Mouse (Mus musculus) intestine, postnatal 0 days (tissue): Measurements from ENCODE around the gene Gsto1. TPM values are rescaled to one million over a fixed set of nuclear protein-coding genes. Genes with fewer than 3 reads are reported as not detected.

Experiments
- ATAC-seq: fragments of 200-750 bp; cut with Nextera tagmentation; 2 replicates; pipeline ENCODE4 v1.8.0; 2017; ENCODE audit warnings: mild to moderate bottlenecking, moderate TSS enrichment, moderate library complexity
- H3K27ac ChIP-seq: fragments of 300-500 bp; sonication (generic); 2 replicates; pipeline ENCODE4 v1.5.1; 2014; ENCODE audit warnings: mild to moderate bottlenecking, low read depth, low read length, moderate library complexity
- H3K27me3 ChIP-seq: fragments of 300-500 bp; sonication (generic); replicated peaks from 2 replicates; pipeline ENCODE4 v1.6.1; 2014; ENCODE audit warnings: low read length, mixed read lengths; ENCODE audit not compliant: control insufficient read depth, insufficient read depth
- H3K36me3 ChIP-seq: fragments of 300-500 bp; sonication (generic); 2 replicates; pipeline ENCODE4 v1.6.1; 2014; ENCODE audit warnings: mild to moderate bottlenecking, moderate library complexity; ENCODE audit not compliant: control insufficient read depth, insufficient read depth
- H3K4me1 ChIP-seq: fragments of 300-500 bp; sonication (generic); replicated peaks from 2 replicates; pipeline ENCODE4 v1.6.1; 2014; ENCODE audit warnings: antibody characterized with exemption, low read length, mixed read lengths; ENCODE audit not compliant: control insufficient read depth, insufficient read depth
- H3K4me2 ChIP-seq: fragments of 300-500 bp; sonication (generic); replicated peaks from 2 replicates; pipeline ENCODE4 v1.6.1; 2014; ENCODE audit warnings: low read depth, mild to moderate bottlenecking, moderate library complexity
- H3K4me3 ChIP-seq: fragments of 300-500 bp; sonication (generic); 2 replicates; pipeline ENCODE4 v1.5.1; 2014; ENCODE audit warnings: low read depth, low read length
- H3K9ac ChIP-seq: fragments of 300-500 bp; sonication (generic); 2 replicates; pipeline ENCODE4 v1.6.1; 2014; ENCODE audit warnings: mild to moderate bottlenecking, low read depth, low read length
- H3K9me3 ChIP-seq: fragments of 300-500 bp; sonication (generic); 2 replicates; pipeline ENCODE4 v1.6.1; 2016; ENCODE audit warnings: mixed run types; ENCODE audit not compliant: control insufficient read depth
- CTCF ChIP-seq: sonication (generic); IDR thresholded peaks from 2 replicates; pipeline ENCODE4 v1.5.1; 2016; ENCODE audit warnings: low read depth, mild to moderate bottlenecking, control low read depth, antibody characterized with exemption, moderate library complexity
- WGBS: fragments of 180-500 bp; shearing (Covaris S2); extraction: QIAGEN DNeasy Blood & Tissue Kit; methylation state at CpG from one replicate; pipeline ENCODE4 v1.1.7; 2014; 5-methylcytosine and 5-hydroxymethylcytosine counted together
- polyA plus RNA-seq: library from polyadenylated mRNA; unstranded; fragments of >200 nt; fragmentation: Nextera tagmentation; extraction: Ambion mirVana; gene quantifications from 2 replicates; pipeline ENCODE4 v1.2.1, GENCODE M21; 2015

Gene Gsto1
- polyA plus RNA-seq, 1 experiment from 2014 or later: 742 TPM

- 26% methylated on average over 10 of the region's 10 CpGs for WGBS
- Histone ChIP-seq H3K36me3 (no peaks in the 10 kb centered on the region), H3K4me1 (no peaks in the 10 kb centered on the region), H3K9ac (no peak overlapping the region), H3K4me2 (peak overlapping the region; percentile 35), H3K27ac (no peak overlapping the region), H3K4me3 (no peak overlapping the region), H3K27me3 (no peaks in the 10 kb centered on the region), H3K9me3 (no peaks in the 10 kb centered on the region)
- 0 out of 2 replicates have a peak, but pooled peaks have one; percentile 11 for TF ChIP-seq CTCF
- ATAC-seq: no peak
These were observed 54.8 kb downstream of the Gsto1 start for GRCm38 (mm10) chr19:47909387-47910116.

GRCm38 (mm10) chr19:47910117-47910618 is 55.4 kb downstream of the Gsto1 start:
- Histone ChIP-seq H3K4me2 (0 out of 2 replicates have a peak overlapping the region, but pooled peaks have one; percentile 35), H3K9ac (no peak overlapping the region), H3K36me3 (no peaks in the 10 kb centered on the region), H3K4me1 (no peaks in the 10 kb centered on the region), H3K9me3 (no peaks in the 10 kb centered on the region), H3K27ac (no peak overlapping the region), H3K27me3 (no peaks in the 10 kb centered on the region), H3K4me3 (no peak overlapping the region)
- WGBS: 46% methylated on average over 4 of the region's 4 CpGs
- TF ChIP-seq CTCF: no peak
- ATAC-seq: no peak

GRCm38 (mm10) chr19:47910751-47911150 is 56.0 kb downstream of the Gsto1 start:
- H3K27me3 ChIP-seq: no peaks in the 10 kb centered on the region
- no peaks in the 10 kb centered on the region for H3K36me3 ChIP-seq
- no peaks in the 10 kb centered on the region for H3K4me1 ChIP-seq
- no peak for ATAC-seq
- WGBS: 83% methylated on average over 4 of the region's 4 CpGs
- no peak overlapping the region for H3K27ac ChIP-seq
- H3K4me2 ChIP-seq: no peak overlapping the region
- no peaks in the 10 kb centered on the region for H3K9me3 ChIP-seq
- no peak overlapping the region for H3K4me3 ChIP-seq
- no peak for TF ChIP-seq CTCF
- H3K9ac ChIP-seq: no peak overlapping the region

GRCm38 (mm10) chr19:47913344-47913743 is 58.6 kb downstream of the Gsto1 start:
- no peak overlapping the region for H3K27ac ChIP-seq
- TF ChIP-seq CTCF: no peak
- 0 out of 2 replicates have a peak, but pooled peaks cover 2% of the 10 kb centered on the region for H3K4me1 ChIP-seq
- H3K9me3 ChIP-seq: no peaks in the 10 kb centered on the region
- 89% methylated on average over 7 of the region's 7 CpGs for WGBS
- H3K4me3 ChIP-seq: no peak overlapping the region
- no peaks in the 10 kb centered on the region for H3K36me3 ChIP-seq
- H3K9ac ChIP-seq: no peak overlapping the region
- H3K4me2 ChIP-seq: no peak overlapping the region
- ATAC-seq: no peak
- H3K27me3 ChIP-seq: no peaks in the 10 kb centered on the region

GRCm38 (mm10) chr19:47914191-47914590 is 59.4 kb downstream of the Gsto1 start:
- 0 out of 2 replicates have a peak, but pooled peaks cover 3% of the 10 kb centered on the region for H3K4me1 ChIP-seq
- no peaks in the 10 kb centered on the region for H3K9me3 ChIP-seq
- no peak overlapping the region for H3K4me3 ChIP-seq
- no peak for ATAC-seq
- WGBS: 90% methylated on average over 4 of the region's 4 CpGs
- no peak overlapping the region for H3K9ac ChIP-seq
- H3K4me2 ChIP-seq: no peak overlapping the region
- H3K27me3 ChIP-seq: no peaks in the 10 kb centered on the region
- no peaks in the 10 kb centered on the region for H3K36me3 ChIP-seq
- TF ChIP-seq CTCF: no peak
- no peak overlapping the region for H3K27ac ChIP-seq

Other genes starting within 250 kb of the Gsto1 start
- gene Col17a1, start 162.9 kb upstream of the Gsto1 start, polyA plus RNA-seq: 0.30 and 0.34 TPM in 2 replicates
- gene Sfr1, start 123.3 kb upstream of the Gsto1 start, polyA plus RNA-seq: 145 TPM in 2 replicates
- gene Gsto2, start 10.6 kb downstream of the Gsto1 start, polyA plus RNA-seq: 0.95 and 0.98 TPM in 2 replicates
- 0.16 and 0.22 TPM in 2 replicates for gene Cfap43, start 64.3 kb downstream of the Gsto1 start, polyA plus RNA-seq
- 2.6 and 2.7 TPM in 2 replicates for gene Itprip, start 64.3 kb downstream of the Gsto1 start, polyA plus RNA-seq
- gene Cfap58, start 82.7 kb downstream of the Gsto1 start, polyA plus RNA-seq: not detected in 2 replicates